Mouse (Mus musculus): ENCODE data around the gene Nlrp4c. TPM values are rescaled to one million over a fixed set of nuclear protein-coding genes. Genes with fewer than 3 reads are reported as not detected.

Gene Nlrp4c
- polyA plus RNA-seq, 1 experiment from 2014 or later, result not detected

DNA sequence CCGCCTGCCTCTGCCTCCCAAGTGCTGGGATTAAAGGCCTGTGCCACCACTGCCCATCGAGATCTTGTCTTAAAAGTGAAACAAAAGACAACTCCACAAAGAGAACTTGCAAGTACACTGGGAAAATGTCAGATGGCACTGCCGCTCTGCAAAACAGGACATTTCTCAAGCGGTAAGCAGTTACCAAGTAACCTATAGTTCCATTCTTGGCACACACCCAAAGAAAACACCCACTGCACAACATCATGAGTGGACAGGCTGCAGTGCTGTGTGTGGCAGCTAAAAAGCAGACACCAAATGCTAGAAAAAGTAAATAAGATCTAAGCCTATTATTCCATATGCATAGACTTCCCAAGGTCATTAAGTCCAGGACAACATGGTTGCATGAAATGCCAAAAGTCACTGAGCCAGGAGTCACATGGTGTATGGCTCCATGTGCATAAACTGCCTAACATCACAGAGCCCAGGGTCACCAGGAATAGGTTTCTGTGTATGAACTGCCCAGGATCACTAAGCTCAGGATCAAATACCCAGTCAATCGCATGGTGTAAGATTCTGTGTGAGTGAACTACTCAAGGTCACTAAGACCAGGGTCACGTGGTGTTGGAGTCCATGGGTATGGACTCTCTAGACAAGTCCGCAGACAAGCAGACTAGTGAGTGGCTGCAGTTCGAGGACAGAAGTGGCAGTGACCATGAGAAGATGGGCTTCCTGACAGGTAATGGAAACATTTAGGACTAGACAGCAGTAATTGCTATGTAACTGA lies 100.6 kb downstream of the Nlrp4c start:
- Histone ChIP-seq H3K9me3 (no peaks in the 10 kb centered on the region), H3K9ac (replicated peaks) (no peak overlapping the region), H3K27me3 (no peaks in the 10 kb centered on the region), H3K4me2 (no peak overlapping the region), H3K27ac (no peak overlapping the region), H3K4me1 (replicated peaks) (peaks cover 20% of the 10 kb centered on the region), H3K36me3 (peaks cover 12% of the 10 kb centered on the region), H3K4me3 (replicated peaks) (no peak overlapping the region)
- 91% methylated on average over 8 of the region's 8 CpGs for WGBS
- ATAC-seq (ENCODE audit: insufficient number of reproducible peaks, insufficient read depth, low FRiP score, low TSS enrichment, low read depth), result no peak

DNA sequence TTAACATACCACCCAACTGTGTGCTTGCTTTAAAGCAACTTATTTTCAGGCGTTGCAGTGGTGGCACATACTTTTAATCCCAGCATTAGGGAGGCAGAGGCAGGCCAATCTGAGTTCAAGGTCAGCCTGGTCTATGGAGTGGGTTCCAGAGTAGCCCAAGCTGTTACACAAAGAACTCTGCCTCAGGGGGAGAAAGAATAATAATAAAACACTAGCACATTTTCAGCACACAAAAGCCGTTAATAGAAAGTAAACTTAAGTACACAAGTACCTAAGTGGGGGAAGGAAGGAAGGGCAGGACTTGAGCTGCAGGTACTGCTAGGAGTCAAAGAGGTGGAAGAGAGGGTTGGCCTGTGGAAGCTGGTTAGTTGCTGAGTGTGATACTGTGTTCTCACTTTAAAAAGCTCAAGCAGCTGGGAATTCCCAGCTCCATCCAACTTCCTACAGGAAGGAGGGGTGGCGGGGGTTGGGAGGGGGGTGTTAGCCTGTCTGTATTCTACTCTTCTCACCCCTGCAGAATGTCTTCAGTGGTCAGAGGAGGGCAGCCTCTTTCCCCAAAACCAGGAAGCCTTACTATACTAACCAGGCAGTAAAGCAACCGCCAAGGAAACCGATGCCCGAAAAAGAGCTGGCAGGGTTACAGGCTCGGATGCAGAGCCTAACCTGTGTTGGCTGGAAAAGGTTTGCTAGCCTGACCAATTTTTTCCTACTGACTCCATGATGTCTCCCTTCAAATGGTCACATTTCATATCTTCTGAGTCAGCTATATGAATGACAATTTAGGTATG lies 101.4 kb downstream of the Nlrp4c start:
- no peak for ATAC-seq (ENCODE audit: insufficient number of reproducible peaks, insufficient read depth, low FRiP score, low TSS enrichment, low read depth)
- no peaks in the 10 kb centered on the region for H3K9me3 ChIP-seq
- peaks cover 8% of the 10 kb centered on the region for H3K36me3 ChIP-seq
- H3K4me2 ChIP-seq, result no peak overlapping the region
- H3K27ac ChIP-seq, result no peak overlapping the region
- H3K27me3 ChIP-seq, result no peaks in the 10 kb centered on the region
- peaks cover 20% of the 10 kb centered on the region for H3K4me1 ChIP-seq (replicated peaks)
- no peak overlapping the region for H3K4me3 ChIP-seq (replicated peaks)
- 85% methylated on average over 7 of the region's 7 CpGs for WGBS
- no peak overlapping the region for H3K9ac ChIP-seq (replicated peaks)

DNA sequence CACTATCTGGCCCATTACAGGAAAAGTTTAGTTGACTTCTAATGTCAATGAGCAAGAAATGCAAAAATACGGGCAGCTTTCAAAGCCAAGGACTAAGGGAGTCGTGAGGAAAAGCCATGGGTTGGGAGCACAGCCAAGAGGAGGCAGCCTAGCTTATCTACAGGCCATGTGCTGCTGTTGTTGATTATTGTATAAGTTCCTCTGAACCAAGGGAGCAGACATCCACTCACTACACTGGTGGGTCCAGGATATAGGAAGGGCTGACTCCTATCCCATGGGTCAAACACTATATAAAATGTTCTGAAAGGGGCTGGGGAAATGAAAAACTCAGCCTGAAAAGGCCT lies 102.0 kb downstream of the Nlrp4c start:
- Histone ChIP-seq H3K27me3 (no peaks in the 10 kb centered on the region), H3K9ac (replicated peaks) (no peak overlapping the region), H3K9me3 (no peaks in the 10 kb centered on the region), H3K4me1 (replicated peaks) (peaks cover 20% of the 10 kb centered on the region), H3K4me2 (no peak overlapping the region), H3K27ac (no peak overlapping the region), H3K36me3 (peaks cover 3% of the 10 kb centered on the region), H3K4me3 (replicated peaks) (no peak overlapping the region)
- ATAC-seq (ENCODE audit: insufficient number of reproducible peaks, insufficient read depth, low FRiP score, low TSS enrichment, low read depth), result no peak
- 96% methylated on average over 2 of the region's 2 CpGs for WGBS

GRCm38 (mm10) chr7:6147688-6148087 lies 102.7 kb downstream of the Nlrp4c start:
- no peak overlapping the region for H3K27ac ChIP-seq
- H3K4me1 ChIP-seq (replicated peaks), result peaks cover 20% of the 10 kb centered on the region
- WGBS, result 83% methylated on average over 5 of the region's 5 CpGs

DNA sequence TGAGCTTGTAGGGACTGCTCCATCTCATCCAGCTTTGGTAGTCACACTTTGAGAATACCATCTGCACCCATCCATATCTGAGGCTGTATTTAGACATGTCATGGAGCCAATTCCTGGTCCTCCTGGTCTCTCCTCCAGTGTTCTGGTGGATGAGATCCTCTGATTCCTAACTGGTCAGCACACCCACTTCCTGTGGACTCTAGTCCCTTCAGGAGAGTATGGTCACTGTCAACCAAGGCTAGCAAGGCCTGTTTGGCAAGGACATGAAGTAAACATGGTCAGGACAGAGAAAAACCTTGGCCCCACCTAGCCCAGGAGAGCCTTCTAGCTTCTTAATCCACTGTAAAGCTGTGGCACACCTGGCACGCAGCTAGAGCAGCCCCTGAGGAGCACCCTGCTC lies 106.3 kb downstream of the Nlrp4c start:
- no peak overlapping the region for H3K27ac ChIP-seq
- H3K27me3 ChIP-seq, result no peaks in the 10 kb centered on the region
- H3K36me3 ChIP-seq, result no peaks in the 10 kb centered on the region
- 85% methylated on average over 1 of the region's 1 CpGs for WGBS
- H3K4me3 ChIP-seq (replicated peaks), result no peak overlapping the region
- H3K4me2 ChIP-seq, result no peak overlapping the region
- no peak for ATAC-seq (ENCODE audit: insufficient number of reproducible peaks, insufficient read depth, low FRiP score, low TSS enrichment, low read depth)
- H3K9me3 ChIP-seq, result no peaks in the 10 kb centered on the region
- H3K9ac ChIP-seq (replicated peaks), result no peak overlapping the region
- peaks cover 35% of the 10 kb centered on the region for H3K4me1 ChIP-seq (replicated peaks)

More at GRCm38 (mm10) chr7:6147688-6148087, 102.7 kb downstream of the Nlrp4c start:
- ATAC-seq (ENCODE audit: insufficient number of reproducible peaks, insufficient read depth, low FRiP score, low TSS enrichment, low read depth), result no peak
- H3K9ac ChIP-seq (replicated peaks), result no peak overlapping the region
- no peaks in the 10 kb centered on the region for H3K27me3 ChIP-seq
- no peak overlapping the region for H3K4me3 ChIP-seq (replicated peaks)
- no peaks in the 10 kb centered on the region for H3K9me3 ChIP-seq
- H3K36me3 ChIP-seq, result no peaks in the 10 kb centered on the region
- no peak overlapping the region for H3K4me2 ChIP-seq

GRCm38 (mm10) chr7:6152036-6152435 lies 107.1 kb downstream of the Nlrp4c start:
- Histone ChIP-seq H3K27me3 (no peaks in the 10 kb centered on the region), H3K36me3 (no peaks in the 10 kb centered on the region), H3K9ac (replicated peaks) (no peak overlapping the region), H3K4me3 (replicated peaks) (no peak overlapping the region), H3K9me3 (no peaks in the 10 kb centered on the region), H3K4me1 (replicated peaks) (peaks cover 32% of the 10 kb centered on the region), H3K27ac (no peak overlapping the region), H3K4me2 (no peak overlapping the region)
- ATAC-seq (ENCODE audit: insufficient number of reproducible peaks, insufficient read depth, low FRiP score, low TSS enrichment, low read depth), result no peak
- 78% methylated on average over 3 of the region's 3 CpGs for WGBS

GRCm38 (mm10) chr7:6153131-6153530 lies 108.2 kb downstream of the Nlrp4c start:
- H3K27me3 ChIP-seq, result no peaks in the 10 kb centered on the region
- no peaks in the 10 kb centered on the region for H3K36me3 ChIP-seq
- H3K27ac ChIP-seq, result no peak overlapping the region
- no peaks in the 10 kb centered on the region for H3K9me3 ChIP-seq
- H3K4me2 ChIP-seq, result no peak overlapping the region
- H3K9ac ChIP-seq (replicated peaks), result no peak overlapping the region
- no peak overlapping the region for H3K4me3 ChIP-seq (replicated peaks)
- peaks cover 32% of the 10 kb centered on the region for H3K4me1 ChIP-seq (replicated peaks)
- ATAC-seq (ENCODE audit: insufficient number of reproducible peaks, insufficient read depth, low FRiP score, low TSS enrichment, low read depth), result no peak
- WGBS, result 94% methylated on average over 3 of the region's 3 CpGs

- Histone ChIP-seq H3K4me3 (replicated peaks) (peak overlapping the region; percentile 74), H3K4me2 (peak overlapping the region; percentile 89), H3K9ac (replicated peaks) (0 out of 2 replicates have a peak overlapping the region, but pooled peaks have one; percentile 88), H3K4me1 (replicated peaks) (peaks cover 24% of the 10 kb centered on the region), H3K27ac (no peak overlapping the region), H3K27me3 (no peaks in the 10 kb centered on the region), H3K36me3 (no peaks in the 10 kb centered on the region), H3K9me3 (no peaks in the 10 kb centered on the region)
- WGBS, result 89% methylated on average over 5 of the region's 5 CpGs
- ATAC-seq (ENCODE audit: insufficient number of reproducible peaks, insufficient read depth, low FRiP score, low TSS enrichment, low read depth), result no peak
Measured at GRCm38 (mm10) chr7:6154164-6154563, 109.2 kb downstream of the Nlrp4c start.

Other genes starting within 250 kb of the Nlrp4c start
- not detected in 2 replicates for gene Vmn1r63, start 239.7 kb upstream of the Nlrp4c start, polyA plus RNA-seq (2016; fragmentation: Nextera tagmentation; extraction: Ambion mirVana)
- not detected in 2 replicates for gene Vmn1r64, start 160.6 kb upstream of the Nlrp4c start, polyA plus RNA-seq (2016; fragmentation: Nextera tagmentation; extraction: Ambion mirVana)
- not detected in 2 replicates for gene Vmn1r65, start 34.2 kb upstream of the Nlrp4c start, polyA plus RNA-seq (2016; fragmentation: Nextera tagmentation; extraction: Ambion mirVana)
- gene Zfp787, start 110.8 kb downstream of the Nlrp4c start, polyA plus RNA-seq (2016; fragmentation: Nextera tagmentation; extraction: Ambion mirVana), result 35.2 and 36.1 TPM in 2 replicates
- gene Zfp444, start 127.1 kb downstream of the Nlrp4c start, polyA plus RNA-seq (2016; fragmentation: Nextera tagmentation; extraction: Ambion mirVana), result 73.5 and 81.0 TPM in 2 replicates
- not detected in 2 replicates for gene Galp, start 151.9 kb downstream of the Nlrp4c start, polyA plus RNA-seq (2016; fragmentation: Nextera tagmentation; extraction: Ambion mirVana)
- not detected in 2 replicates for gene Zscan5b, start 177.1 kb downstream of the Nlrp4c start, polyA plus RNA-seq (2016; fragmentation: Nextera tagmentation; extraction: Ambion mirVana)
- gene Epp13, start 207.5 kb downstream of the Nlrp4c start, polyA plus RNA-seq (2016; fragmentation: Nextera tagmentation; extraction: Ambion mirVana), result not detected in 2 replicates
- gene Zfp667, start 241.4 kb downstream of the Nlrp4c start, polyA plus RNA-seq (2016; fragmentation: Nextera tagmentation; extraction: Ambion mirVana), result 8.3 and 8.8 TPM in 2 replicates